Mouse (Mus musculus): ENCODE measurements around the gene Gfm1. TPM values are rescaled to one million over a fixed set of nuclear protein-coding genes. Genes with fewer than 3 reads are reported as not detected.

The Gfm1 gene
- polyA plus RNA-seq (2012; rRNA removed): 5.6 and 5.7 TPM in 2 replicates

DNA sequence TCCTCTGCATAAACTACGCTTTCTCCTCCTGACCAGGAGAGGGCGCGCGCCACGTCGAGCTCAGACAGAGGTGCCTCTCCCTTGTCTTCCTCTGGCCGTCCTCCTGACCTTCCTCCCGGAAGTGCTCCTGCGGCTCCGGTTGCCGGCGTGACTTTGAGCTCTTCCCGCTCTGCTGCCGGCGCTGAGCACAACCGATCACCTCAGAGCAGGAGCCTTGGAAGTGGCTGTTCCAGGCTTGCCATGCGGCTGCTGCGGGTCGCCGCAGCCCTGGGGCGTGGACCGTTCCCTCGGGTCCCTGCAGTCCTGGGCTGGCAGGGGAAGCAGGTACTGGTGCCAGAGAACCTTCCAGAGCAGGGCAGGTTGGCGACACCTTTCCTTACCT lies at the start of gene Gfm1:
TSS of gene Gfm1 (plus strand) at position 98 of the 382 bp plus-strand sequence.
- Histone ChIP-seq H3K4me3 (ENCODE audit: extremely low read depth, insufficient read depth, insufficient read length) (peak within 1 kb of the TSS; percentile 79), H3K4me1 (ENCODE audit: control insufficient read depth, insufficient read depth, insufficient read length) (peaks cover 3% of the 10 kb centered on the region; the same call in 1 of the 2 replicates), H3K36me3 (ENCODE audit: control insufficient read depth, insufficient read depth, low read length) (peaks cover 7% of the 10 kb centered on the region; the same call in 1 of the 2 replicates), H3K27me3 (ENCODE audit: control insufficient read depth, insufficient read depth, low read length) (no peaks in the 10 kb centered on the region), H3K27ac (ENCODE audit: insufficient read depth, low read length) (no peak within 1 kb of the TSS)
- DNase-seq (ENCODE audit: low read depth in 1 of 2, low spot score in 2 of 2): peak; percentile 64 to 85
- WGBS: under 1% methylated on average over 24 of the region's 24 CpGs
- no peak for TF ChIP-seq POLR2A (IDR thresholded peaks at IDR 0.05; ENCODE audit: low read depth, low read length)
- TF ChIP-seq CTCF (IDR thresholded peaks at IDR 0.05; ENCODE audit: extremely low read depth, insufficient read depth, insufficient read length, insufficient replicate concordance): peak; percentile 97

GRCm38 (mm10) chr3:67429338-67429998 lies 428 bp upstream of the Gfm1 start:
- H3K27ac ChIP-seq (ENCODE audit: insufficient read depth, low read length): no peak overlapping the region
- H3K27me3 ChIP-seq (ENCODE audit: control insufficient read depth, insufficient read depth, low read length): no peaks in the 10 kb centered on the region
- no peak for DNase-seq (ENCODE audit: low read depth in 1 of 2, low spot score in 2 of 2)
- peaks cover 3% of the 10 kb centered on the region; the same call in 1 of the 2 replicates for H3K4me1 ChIP-seq (ENCODE audit: control insufficient read depth, insufficient read depth, insufficient read length)
- peak overlapping the region; percentile 79 for H3K4me3 ChIP-seq (ENCODE audit: extremely low read depth, insufficient read depth, insufficient read length)
- peak; percentile 5; the same call in 1 of the 2 replicates for TF ChIP-seq CTCF (IDR thresholded peaks at IDR 0.05; ENCODE audit: extremely low read depth, insufficient read depth, insufficient read length, insufficient replicate concordance)
- TF ChIP-seq POLR2A (IDR thresholded peaks at IDR 0.05; ENCODE audit: low read depth, low read length): no peak
- 36% methylated on average over 8 of the region's 8 CpGs for WGBS
- peaks cover 7% of the 10 kb centered on the region; the same call in 1 of the 2 replicates for H3K36me3 ChIP-seq (ENCODE audit: control insufficient read depth, insufficient read depth, low read length)

GRCm38 (mm10) chr3:67434011-67434410 lies 4.1 kb downstream of the Gfm1 start:
- Histone ChIP-seq H3K27me3 (ENCODE audit: control insufficient read depth, insufficient read depth, low read length) (no peaks in the 10 kb centered on the region), H3K27ac (ENCODE audit: insufficient read depth, low read length) (no peak overlapping the region), H3K4me1 (ENCODE audit: control insufficient read depth, insufficient read depth, insufficient read length) (peaks cover 3% of the 10 kb centered on the region; the same call in 1 of the 2 replicates), H3K36me3 (ENCODE audit: control insufficient read depth, insufficient read depth, low read length) (peaks cover 24% of the 10 kb centered on the region), H3K4me3 (ENCODE audit: extremely low read depth, insufficient read depth, insufficient read length) (no peak overlapping the region)
- DNase-seq (ENCODE audit: low read depth in 1 of 2, low spot score in 2 of 2): no peak
- TF ChIP-seq POLR2A (IDR thresholded peaks at IDR 0.05; ENCODE audit: low read depth, low read length) (no peak), CTCF (IDR thresholded peaks at IDR 0.05; ENCODE audit: extremely low read depth, insufficient read depth, insufficient read length, insufficient replicate concordance) (no peak)
- 90% methylated on average over 6 of the region's 6 CpGs for WGBS

DNA sequence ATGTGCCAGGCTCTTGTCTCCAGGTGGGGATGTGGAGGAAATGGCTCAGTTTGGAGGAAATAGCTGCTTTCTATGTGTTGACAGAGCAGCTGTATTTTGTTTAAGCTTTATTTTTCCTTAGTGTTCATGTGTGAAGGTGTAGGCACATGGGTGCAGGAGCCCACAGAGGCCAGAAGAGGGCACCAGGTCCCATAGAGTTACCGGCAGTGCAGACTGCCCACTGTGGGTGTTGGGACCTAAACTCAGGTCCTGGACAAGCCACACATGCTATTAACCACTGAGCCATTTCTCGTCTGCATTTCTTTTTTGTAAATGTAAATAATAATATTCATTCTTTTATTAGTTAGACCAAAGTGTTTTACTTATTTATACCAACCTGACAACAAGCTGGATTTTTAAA lies 17.2 kb downstream of the Gfm1 start:
- Histone ChIP-seq H3K36me3 (ENCODE audit: control insufficient read depth, insufficient read depth, low read length) (peaks cover 35% of the 10 kb centered on the region), H3K27ac (ENCODE audit: insufficient read depth, low read length) (no peak overlapping the region), H3K4me3 (ENCODE audit: extremely low read depth, insufficient read depth, insufficient read length) (no peak overlapping the region), H3K27me3 (ENCODE audit: control insufficient read depth, insufficient read depth, low read length) (no peaks in the 10 kb centered on the region), H3K4me1 (ENCODE audit: control insufficient read depth, insufficient read depth, insufficient read length) (no peaks in the 10 kb centered on the region)
- no peak for DNase-seq (ENCODE audit: low read depth in 1 of 2, low spot score in 2 of 2)
- 92% methylated on average over 2 of the region's 2 CpGs for whole genome bisulfite sequencing
- TF ChIP-seq CTCF (IDR thresholded peaks at IDR 0.05; ENCODE audit: extremely low read depth, insufficient read depth, insufficient read length, insufficient replicate concordance) (0 out of 2 replicates have a peak, but pooled peaks have one; percentile 13), POLR2A (IDR thresholded peaks at IDR 0.05; ENCODE audit: low read depth, low read length) (no peak)

GRCm38 (mm10) chr3:67449660-67450059 lies 19.8 kb downstream of the Gfm1 start:
- WGBS: 95% methylated on average over 21 of the region's 21 CpGs
- H3K36me3 ChIP-seq (ENCODE audit: control insufficient read depth, insufficient read depth, low read length): peaks cover 33% of the 10 kb centered on the region
- DNase-seq (ENCODE audit: low read depth in 1 of 2, low spot score in 2 of 2): no peak
- H3K4me1 ChIP-seq (ENCODE audit: control insufficient read depth, insufficient read depth, insufficient read length): no peaks in the 10 kb centered on the region
- H3K27me3 ChIP-seq (ENCODE audit: control insufficient read depth, insufficient read depth, low read length): no peaks in the 10 kb centered on the region
- H3K27ac ChIP-seq (ENCODE audit: insufficient read depth, low read length): no peak overlapping the region
- TF ChIP-seq POLR2A (IDR thresholded peaks at IDR 0.05; ENCODE audit: low read depth, low read length) (no peak), CTCF (IDR thresholded peaks at IDR 0.05; ENCODE audit: extremely low read depth, insufficient read depth, insufficient read length, insufficient replicate concordance) (no peak)
- H3K4me3 ChIP-seq (ENCODE audit: extremely low read depth, insufficient read depth, insufficient read length): no peak overlapping the region

- Histone ChIP-seq H3K27me3 (ENCODE audit: control insufficient read depth, insufficient read depth, low read length) (no peaks in the 10 kb centered on the region), H3K36me3 (ENCODE audit: control insufficient read depth, insufficient read depth, low read length) (peaks cover 29% of the 10 kb centered on the region), H3K4me3 (ENCODE audit: extremely low read depth, insufficient read depth, insufficient read length) (no peak overlapping the region), H3K4me1 (ENCODE audit: control insufficient read depth, insufficient read depth, insufficient read length) (no peaks in the 10 kb centered on the region), H3K27ac (ENCODE audit: insufficient read depth, low read length) (no peak overlapping the region)
- WGBS: 81% methylated on average over 5 of the region's 5 CpGs
- TF ChIP-seq CTCF (IDR thresholded peaks at IDR 0.05; ENCODE audit: extremely low read depth, insufficient read depth, insufficient read length, insufficient replicate concordance) (no peak), POLR2A (IDR thresholded peaks at IDR 0.05; ENCODE audit: low read depth, low read length) (no peak)
- no peak for DNase-seq (ENCODE audit: low read depth in 1 of 2, low spot score in 2 of 2)
Measured at GRCm38 (mm10) chr3:67450601-67451210, 20.8 kb downstream of the Gfm1 start.

DNA sequence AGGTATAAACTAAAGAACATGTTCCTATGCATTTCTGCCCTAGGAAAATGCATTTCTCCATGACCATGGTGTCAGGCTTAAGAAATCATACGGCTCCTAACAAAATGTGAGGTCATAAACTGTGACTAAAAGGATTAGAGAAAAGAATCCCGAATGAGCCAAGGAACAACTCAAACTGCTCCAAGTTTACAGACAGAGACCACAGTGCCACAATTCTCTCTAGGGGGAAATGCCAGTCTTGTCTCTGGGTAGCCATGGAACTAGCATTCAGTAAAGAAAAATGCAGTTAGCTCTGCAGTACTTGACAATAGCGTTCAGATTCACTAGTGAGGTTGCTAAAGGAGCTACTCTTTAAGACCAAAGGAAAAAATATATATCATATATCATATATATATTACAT lies 30.0 kb downstream of the Gfm1 start:
- DNase-seq (ENCODE audit: low read depth in 1 of 2, low spot score in 2 of 2): no peak
- no peak overlapping the region for H3K27ac ChIP-seq (ENCODE audit: insufficient read depth, low read length)
- TF ChIP-seq CTCF (IDR thresholded peaks at IDR 0.05; ENCODE audit: extremely low read depth, insufficient read depth, insufficient read length, insufficient replicate concordance) (no peak), POLR2A (IDR thresholded peaks at IDR 0.05; ENCODE audit: low read depth, low read length) (no peak)
- H3K36me3 ChIP-seq (ENCODE audit: control insufficient read depth, insufficient read depth, low read length): peaks cover 38% of the 10 kb centered on the region
- no peaks in the 10 kb centered on the region; the same call in 1 of the 2 replicates for H3K4me1 ChIP-seq (ENCODE audit: control insufficient read depth, insufficient read depth, insufficient read length)
- no peak overlapping the region for H3K4me3 ChIP-seq (ENCODE audit: extremely low read depth, insufficient read depth, insufficient read length)
- no peaks in the 10 kb centered on the region for H3K27me3 ChIP-seq (ENCODE audit: control insufficient read depth, insufficient read depth, low read length)
- 95% methylated on average over 3 of the region's 3 CpGs for WGBS
